Mouse (Mus musculus) spleen, adult 2 months (tissue): ENCODE measurements at regions not wholly inside any gene's neighbourhood (a gene's known extent, or its start where the extent isn't known, plus 50 kb on each side); places are given as distances from the start of the nearest gene placed in this dataset.

ENCODE experiments used
- CTCF ChIP-seq: fragments of 200-500 bp; IDR thresholded peaks from 2 replicates; pipeline ENCODE4 v1.5.1; 2011; ENCODE audit warnings: mild to moderate bottlenecking, inconsistent platforms; ENCODE audit not compliant: insufficient read depth, insufficient read length, insufficient replicate concordance; ENCODE audit errors: extremely low read depth
- POLR2A ChIP-seq: fragments of 200-500 bp; IDR thresholded peaks from 2 replicates; pipeline ENCODE4 v1.6.1; 2011; ENCODE audit warnings: low read depth, low read length, inconsistent platforms

DNA sequence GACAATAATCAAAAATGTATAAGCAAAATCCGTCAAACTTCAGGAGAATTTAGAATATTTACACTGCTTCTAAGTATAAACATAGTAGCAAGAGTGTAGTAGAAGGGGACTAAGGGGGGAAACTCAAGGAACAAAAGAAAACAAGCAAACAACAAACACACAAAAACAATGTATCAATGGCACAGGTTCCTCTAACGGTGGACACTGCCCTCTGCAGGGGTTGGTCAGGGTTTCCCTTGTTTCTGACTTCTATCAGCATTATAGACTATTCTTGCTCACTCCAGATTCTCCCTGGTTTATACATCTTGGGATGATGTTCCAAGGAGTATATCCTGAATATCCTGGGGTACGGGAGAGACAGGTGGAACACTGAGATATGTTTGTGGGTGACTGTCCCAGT, 147.3 kb upstream of the Ppp2r3a start:
- no peak for TF ChIP-seq CTCF
- no peak for TF ChIP-seq POLR2A
